Mouse (Mus musculus) c-Kit-positive CD71-positive TER-119-positive erythroid progenitor cells, embryonic 14.5 days (primary cell): ENCODE data around the gene Zfhx3.

Experiments used
- DNase-seq: peaks from one replicate; pipeline ENCODE4 v3.0.0-alpha.2; 2013; ENCODE audit warnings: low spot score

Gene Zfhx3

DNA sequence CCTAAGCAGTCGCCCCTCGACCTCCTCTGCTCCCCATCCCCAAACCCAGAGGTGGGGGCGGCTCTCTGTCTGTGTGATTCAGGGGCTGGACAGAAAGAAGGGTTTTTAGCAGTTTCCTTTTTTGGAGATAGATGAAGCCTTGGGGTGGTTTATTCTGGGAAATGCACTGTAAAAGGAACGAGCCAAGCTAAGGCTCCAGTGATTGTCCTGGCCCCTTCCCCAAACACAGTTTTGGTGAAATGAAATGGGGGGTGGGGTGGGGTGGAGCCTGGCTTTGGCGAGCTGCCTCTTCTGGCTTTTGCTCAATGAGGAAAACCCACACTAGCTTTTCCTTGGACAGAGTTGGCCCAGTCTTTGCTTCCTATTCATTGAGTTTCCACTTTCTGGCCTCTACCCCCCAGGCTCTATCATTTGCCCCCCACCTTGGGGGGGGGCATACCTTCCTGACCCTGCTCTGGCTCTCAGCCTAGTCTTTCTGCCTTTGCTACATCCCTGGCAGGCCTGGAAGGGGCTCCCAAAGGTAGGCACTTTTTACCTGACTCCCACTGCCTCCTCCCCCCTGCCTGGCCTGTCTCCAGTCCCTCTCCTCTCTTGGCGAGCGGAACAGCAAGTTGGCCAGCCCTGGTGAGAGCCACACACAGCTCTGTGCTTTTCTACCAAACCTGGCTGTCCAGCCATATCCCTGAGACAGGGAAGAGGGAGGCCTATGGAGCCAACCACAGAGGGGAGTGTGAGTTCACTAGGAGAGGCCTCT is 955.1 kb downstream of the Zfhx3 start:
- DNase-seq, result no peak

DNA sequence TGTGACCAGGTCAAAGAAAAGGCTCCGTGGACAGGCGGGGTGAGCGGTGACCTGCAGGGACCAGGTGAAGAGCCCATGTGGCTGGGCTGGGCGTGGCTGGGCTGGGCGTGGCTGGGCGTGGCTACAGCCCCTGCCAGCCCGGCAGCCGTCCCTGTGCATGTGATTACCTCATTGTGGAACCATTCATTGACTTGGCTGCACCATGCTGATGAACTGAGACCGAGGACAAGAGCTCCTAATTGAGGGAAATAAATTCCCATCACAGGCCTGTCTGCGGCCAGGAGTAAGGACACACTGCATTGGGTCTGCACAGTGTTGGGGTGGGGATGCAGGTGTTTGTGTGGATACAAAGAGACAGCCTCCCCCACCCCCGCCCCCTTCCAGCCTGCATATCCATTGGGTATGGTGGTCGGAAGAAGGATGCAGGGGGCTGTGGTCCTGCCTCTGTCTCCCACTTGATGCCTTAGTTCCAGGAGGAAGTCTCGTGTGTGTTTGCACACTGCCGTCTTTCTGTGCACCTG is 956.9 kb downstream of the Zfhx3 start:
- DNase-seq, result no peak

DNA sequence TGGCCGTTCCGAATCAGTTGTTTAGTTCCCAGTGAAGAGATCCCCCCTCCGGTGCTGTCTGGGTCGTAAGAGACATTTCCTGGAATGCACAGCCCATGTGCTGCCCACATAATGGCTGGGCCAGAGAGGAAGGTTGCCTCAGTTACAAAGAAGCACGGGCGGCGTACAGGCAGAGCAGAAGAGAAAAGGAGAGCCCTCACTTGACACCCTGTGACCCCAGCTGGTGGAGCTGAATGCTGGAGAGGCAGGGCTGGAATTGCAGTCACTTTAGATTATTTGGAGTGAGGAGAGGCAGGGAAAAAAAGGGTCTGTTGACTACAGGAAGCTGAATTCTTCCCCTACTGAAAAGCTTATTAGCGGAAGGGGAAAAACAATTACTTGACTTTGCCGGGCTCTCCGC is 958.1 kb downstream of the Zfhx3 start:
- DNase-seq, result no peak

DNA sequence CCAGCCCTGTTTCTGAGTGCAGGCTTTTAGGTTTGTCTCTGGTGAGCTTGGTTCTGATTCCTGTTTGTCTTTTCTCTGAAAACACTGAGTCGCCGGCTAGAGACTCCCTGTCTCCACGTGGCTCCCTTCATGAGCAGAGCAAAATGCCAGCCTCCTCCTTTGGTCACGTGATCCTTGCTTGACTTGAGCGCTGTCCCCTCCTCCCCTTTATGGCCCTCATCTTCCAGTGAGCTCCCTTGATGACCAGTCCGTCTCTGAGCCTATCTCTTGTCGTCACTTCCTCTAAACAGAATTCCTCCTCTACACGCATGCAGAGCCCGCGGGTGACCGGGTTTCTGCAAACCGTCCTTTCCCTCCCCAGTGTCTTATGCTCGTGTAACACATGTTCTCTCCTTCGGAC is 958.8 kb downstream of the Zfhx3 start:
- DNase-seq, result no peak

DNA sequence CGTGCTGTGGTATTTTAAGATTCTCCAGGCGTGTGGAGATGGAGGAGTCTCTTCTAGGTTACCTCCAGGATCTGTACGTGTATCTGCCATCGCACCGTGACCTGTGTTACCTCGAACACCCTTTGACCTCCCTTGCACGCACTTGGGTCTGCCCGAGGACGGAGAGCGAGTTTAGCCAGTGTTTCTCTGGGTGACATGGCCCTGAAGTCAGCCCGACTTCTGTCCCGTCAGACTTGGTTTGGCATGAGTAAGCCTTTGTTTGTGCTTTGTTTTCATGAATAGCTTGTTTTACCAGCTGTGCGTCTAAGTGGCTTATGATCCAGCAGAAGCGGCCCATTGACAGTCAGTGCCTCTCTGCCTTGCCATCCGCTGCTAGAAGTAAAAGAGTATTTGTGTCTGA is 961.1 kb downstream of the Zfhx3 start:
- no peak for DNase-seq

DNA sequence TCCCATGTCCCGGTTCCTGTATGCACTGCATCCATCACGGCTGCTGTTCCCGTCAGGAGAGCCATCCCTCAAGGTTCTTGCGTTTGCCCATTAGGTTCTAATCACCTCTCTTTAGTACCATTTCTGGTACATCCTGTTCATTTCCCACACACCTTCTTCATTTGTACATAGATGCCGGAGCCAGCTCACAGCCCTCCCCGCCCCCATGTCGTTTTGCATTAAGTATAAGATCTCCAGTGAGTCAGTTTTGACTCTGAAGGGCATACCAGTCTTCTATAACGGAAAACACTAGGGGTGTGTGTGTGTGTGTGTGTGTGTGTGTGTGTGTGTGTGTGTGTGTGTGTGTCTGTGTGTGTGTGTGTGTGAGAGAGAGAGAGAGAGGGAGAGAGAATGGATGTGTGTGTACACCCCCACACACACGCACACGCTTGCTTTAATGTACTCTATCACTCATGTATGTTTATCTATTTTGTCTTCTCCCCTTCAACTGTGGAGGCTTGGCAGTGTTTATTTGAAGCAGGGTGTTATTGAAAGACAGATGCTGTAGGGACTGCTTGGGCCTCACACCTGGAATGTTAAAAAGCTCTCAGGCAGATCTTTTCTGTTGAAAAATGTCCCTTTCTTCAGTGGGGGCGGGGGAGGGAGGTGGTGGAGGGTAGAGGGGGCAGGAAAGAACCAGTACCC is 962.0 kb downstream of the Zfhx3 start:
- no peak for DNase-seq

DNA sequence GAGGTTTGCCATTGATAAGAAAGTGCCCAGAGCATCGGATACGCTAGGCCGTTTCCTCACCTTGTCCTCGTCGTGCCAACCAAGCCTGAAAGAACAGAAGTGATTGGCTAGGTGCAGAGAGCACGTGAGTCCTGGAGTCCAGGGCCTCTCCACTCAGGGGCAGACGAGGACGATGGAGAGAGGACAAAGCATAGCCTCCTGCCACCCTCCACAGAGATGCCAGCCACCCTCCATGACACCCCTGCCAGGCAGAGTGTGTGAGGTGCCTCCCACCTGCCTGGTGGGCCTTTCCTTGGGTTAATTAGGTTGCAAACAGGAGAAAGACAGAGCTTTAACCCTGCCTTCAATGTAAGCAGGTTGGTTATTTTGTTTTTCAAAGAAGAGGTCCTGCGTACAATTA is 965.6 kb downstream of the Zfhx3 start:
- DNase-seq, result no peak

DNA sequence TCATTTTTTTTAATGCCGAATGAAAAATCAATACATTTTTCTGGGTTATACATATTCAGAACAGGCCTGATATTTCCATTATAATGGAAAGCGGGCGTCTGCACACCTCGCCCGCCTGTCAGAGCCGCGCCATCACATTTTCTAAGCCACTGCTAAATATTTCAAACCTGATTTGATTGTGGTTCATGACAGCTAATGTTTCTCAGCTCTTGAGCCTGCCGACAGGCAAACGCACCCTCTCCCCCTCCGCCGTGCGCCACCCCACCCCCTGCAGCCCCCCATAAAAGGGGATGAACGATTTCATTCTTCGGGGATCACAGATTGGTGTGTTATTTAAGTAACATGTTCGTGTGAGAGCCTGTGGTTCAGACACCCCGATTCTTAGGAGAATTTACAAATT is 966.1 kb downstream of the Zfhx3 start:
- no peak for DNase-seq

DNA sequence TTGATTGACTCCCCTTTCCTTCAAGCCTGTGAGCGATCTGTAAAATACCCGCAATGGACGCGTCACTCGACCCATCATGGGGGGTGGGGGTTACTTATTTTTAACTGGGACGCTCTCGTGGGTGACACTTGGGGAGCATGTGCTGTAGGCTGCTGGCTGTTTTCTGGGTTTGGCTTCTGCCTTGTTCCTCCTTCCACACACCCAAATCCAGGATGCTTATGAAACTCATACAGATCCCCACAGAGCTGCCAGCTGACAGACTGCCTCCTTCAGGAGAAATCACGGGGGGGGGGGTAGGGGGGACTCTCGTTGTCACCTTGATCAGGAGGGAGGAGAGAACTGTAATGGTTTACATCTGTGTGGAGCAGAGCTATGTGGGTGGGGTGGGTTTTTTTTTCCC is 966.6 kb downstream of the Zfhx3 start:
- no peak for DNase-seq

DNA sequence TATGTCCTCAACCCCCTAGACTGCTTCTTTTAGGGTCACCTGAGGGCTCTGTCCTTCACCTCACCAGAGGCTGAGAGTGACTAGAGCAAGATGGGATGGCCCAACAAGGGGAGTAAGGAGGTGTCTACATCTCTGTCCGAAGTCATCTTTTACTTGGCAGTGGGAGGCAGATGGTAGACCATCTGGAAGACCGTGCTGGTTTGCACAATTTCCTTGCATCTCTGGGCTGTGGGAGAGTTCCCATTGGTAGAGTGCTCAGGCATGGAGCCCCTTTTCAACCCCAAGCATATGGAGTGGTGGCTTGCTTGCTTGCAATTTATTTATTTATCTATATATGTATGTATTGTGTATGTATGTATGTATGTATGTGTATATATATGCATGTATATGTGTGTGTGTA is 967.0 kb downstream of the Zfhx3 start:
- no peak for DNase-seq

DNA sequence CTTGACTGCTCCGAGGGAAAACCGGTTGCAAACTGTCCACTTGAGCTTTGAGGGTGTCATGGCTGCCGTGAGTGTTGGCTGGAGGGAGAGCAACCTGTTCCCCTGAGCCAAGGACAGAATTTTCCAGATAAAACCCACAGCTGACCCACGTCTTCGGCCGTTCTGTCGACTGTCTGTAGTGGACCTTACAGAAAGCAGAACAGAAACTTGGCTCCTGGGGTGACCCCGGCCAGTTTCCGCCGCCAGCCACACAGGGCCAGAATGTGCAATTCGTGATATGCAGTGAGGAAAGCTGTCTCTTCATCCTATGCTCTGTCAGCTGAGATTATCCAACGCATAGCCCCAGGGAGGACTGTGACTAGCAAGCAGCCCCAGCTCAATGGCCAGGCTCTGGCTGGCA is 968.4 kb downstream of the Zfhx3 start:
- no peak for DNase-seq

DNA sequence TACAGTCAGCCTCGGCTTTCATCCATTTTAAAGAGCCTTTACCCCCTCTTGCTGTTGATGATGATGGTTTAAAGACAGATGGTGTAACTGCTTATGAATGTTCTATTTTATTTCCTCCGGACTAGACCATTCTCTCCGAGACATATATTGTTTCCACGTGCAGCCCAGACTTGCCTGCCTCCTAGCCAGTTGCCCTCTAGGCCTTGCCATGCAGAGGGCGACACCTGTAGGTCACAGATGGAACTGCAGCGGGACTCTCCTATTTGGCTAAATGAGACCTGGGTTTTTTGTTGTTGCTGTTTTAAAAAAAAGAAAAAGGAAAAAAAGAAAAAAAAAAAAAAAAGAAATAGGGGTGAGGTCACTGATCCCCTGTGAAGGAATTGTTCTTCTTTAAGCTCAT is 969.1 kb downstream of the Zfhx3 start:
- DNase-seq, result peak; percentile 46

DNA sequence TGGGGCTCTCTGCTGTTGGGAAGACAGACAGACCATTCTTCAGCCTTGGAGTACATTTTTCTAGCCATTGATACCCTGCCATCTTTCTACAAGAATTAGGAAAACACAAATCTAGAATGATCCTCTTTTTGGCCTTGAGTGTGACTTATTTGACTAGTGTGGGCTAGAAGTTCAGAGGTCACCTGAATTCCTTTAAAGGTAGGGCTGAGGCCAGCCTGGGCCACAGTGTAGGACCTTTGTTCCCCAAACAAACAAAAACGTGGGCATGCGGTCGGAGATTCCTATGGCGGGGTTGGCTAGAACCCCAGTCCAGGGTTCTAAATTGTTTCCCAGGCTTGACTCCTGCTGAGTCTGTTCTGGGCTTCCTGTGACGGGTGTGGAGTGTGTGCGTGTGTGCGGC is 970.6 kb downstream of the Zfhx3 start:
- no peak for DNase-seq

DNA sequence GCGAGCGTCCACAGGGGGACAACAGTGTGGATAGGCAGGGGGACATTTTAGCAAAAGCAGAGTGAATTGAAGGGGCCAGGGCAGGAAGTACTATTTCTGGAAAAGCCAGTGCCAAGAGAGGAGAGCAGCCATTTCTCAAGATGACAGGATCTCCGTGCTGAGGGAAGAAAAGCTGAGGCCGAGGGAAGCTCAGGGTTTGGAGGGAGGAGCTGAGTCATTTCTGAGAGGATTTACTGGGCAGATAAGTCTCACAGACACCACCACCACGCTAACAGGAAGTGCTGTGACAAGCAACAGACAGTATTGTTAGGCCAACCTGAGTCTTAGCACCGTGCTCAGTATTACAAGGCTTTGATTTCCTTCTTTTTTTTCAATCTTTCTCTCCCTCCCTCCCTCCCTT is 973.0 kb downstream of the Zfhx3 start:
- no peak for DNase-seq

DNA sequence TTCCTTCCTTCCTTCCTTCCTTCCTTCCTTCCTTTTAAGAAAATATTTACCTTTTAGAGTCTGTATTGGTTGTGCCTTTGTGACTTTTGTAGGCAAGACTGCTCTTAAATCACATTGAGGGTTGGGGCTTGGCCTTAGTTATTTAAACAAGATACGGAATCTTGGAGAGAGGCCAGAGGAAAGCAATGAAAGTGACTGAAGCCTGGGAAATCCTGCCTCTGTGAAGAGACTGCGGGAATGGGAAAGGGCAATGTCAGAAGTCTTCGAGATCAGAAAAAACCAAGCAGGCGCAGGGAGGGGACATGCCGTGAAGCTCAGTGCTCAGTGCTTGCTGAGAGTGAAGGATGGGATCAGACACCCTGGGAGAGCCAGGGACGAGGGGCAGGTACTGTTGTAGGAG is 973.4 kb downstream of the Zfhx3 start:
- DNase-seq, result no peak

DNA sequence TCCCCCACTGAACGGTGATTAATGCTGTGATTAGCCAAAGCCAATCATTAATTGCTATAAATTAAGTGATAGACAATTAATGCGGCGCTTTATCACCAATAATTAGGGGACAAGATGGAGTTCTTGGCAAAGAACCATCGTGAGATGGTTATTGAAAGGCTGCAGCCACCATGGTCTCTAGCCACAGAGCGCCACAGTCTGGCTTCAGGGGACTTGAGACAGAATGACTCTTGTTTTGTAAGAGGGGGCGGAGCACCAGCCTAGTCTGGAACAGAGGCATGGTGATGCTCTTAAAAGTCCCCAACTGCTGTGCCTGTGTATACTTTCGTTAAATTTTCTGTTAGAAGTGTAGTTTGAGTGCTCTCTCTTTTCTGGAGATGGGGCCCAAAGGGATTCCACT is 977.7 kb downstream of the Zfhx3 start:
- no peak for DNase-seq

DNA sequence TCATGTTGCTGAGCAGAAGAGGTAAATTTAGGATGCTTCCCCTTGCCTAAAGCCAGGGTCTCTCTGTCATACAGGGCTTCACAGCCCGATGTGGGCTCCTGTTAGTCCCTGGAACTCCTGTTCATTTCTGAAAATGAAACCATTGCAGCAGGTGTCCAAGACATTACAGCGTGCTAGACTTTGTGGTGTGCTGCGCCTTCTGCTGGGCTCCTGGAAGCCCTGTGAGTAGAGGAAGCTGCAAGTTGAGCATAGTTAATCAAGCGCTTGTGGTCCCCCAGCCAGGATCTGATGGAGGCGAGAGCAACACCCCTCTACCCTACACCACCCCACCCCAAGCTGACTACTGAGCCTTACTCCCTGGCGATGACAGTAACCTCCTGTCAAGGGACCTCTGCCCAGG is 980.7 kb downstream of the Zfhx3 start:
- DNase-seq, result no peak

DNA sequence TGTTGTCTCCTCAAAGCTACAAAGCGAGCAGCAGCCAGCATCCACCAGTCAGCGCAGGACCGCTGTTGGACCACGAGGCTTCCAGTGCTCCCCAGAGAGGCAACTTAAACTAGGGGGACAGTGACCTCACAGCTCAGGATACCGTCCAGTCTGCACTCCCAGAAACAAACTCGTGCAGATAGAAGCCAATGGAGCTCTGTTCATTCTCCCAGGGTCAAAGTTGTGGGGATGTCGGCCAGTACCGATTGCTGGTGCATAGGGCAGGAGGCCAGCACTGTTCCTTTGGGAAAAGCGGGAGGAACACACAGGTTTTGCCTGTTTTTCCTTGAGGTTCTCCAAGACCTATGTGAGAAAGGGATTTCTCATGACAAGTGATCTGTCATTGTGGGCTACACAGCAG is 982.1 kb downstream of the Zfhx3 start:
- DNase-seq, result no peak

DNA sequence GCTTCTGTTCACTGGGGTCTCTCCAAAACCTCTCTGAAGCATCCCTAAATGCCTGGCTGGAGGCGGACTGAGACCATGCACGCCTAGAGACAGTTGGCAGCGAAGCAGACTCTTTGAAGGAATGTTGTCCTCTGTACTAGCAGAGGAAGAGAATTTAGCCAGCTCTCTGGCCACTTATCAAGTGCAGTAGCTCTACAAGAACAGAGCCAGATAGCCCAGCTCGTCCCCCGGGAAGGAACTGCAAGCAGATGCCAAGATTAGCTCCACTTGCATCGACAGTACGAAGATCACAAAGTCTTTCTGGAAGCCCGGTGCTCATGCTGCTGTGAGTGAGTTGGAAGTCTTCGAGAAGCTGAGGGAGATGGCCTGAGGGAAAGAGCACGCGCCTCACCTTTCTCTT is 983.7 kb downstream of the Zfhx3 start:
- DNase-seq, result no peak

DNA sequence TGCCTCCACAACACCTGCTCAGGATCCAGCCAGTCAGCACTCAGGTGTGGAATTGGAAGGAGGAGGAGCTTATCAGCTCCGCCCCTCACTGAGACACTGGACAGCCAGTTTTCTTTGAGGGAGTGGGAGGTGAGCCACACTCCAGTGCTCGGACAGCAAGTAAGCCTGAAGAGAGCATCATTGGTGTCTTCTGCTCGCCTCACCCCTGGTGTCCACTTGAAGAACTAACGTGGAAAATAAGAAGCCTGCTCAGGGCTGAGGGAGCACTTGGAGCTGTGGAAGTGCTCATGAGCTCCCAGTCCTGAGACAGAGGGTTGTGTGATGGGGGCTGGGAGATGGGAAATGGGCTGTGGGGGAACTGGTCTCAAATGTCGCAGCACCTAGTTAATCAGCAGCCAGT is 988.2 kb downstream of the Zfhx3 start:
- DNase-seq, result no peak

DNA sequence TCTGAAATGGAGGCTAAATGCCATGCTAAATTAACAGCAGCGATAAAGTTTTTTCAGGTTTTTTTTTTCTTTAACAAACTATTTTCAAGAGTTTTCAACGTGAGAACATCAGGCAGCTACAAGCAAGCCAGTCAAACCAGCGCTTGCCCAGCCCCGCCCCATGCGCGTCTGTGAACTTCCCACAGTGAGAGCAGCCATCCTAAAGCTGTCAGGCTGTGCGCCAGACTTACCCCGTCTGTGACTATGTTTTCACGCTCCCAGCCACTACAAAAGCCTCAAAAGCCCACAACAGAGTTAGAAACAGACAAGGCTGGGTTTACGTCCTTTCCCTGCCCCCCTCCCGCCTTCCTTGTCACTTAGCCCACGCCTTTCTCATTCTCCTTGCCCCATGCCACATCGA is 989.4 kb downstream of the Zfhx3 start:
- no peak for DNase-seq

DNA sequence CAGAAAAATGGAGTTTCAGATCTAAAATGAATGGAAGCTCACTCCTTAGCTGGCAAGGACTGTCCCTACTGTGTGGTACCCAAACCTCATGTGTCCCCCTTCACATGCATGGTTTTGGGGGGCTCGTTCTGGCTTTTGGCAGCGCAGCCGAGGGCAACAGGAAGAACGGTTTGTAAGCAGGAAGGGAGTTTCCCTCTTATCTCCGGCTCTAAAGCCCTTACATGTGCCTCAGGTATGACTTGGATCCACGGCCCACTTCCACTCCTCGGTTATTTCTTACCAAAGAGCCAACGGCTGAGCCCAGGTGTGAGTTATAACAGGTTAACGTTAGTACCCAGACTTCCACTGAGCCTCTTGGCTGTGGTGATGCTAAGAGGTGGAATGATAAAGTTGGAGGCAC is 990.3 kb downstream of the Zfhx3 start:
- no peak for DNase-seq

DNA sequence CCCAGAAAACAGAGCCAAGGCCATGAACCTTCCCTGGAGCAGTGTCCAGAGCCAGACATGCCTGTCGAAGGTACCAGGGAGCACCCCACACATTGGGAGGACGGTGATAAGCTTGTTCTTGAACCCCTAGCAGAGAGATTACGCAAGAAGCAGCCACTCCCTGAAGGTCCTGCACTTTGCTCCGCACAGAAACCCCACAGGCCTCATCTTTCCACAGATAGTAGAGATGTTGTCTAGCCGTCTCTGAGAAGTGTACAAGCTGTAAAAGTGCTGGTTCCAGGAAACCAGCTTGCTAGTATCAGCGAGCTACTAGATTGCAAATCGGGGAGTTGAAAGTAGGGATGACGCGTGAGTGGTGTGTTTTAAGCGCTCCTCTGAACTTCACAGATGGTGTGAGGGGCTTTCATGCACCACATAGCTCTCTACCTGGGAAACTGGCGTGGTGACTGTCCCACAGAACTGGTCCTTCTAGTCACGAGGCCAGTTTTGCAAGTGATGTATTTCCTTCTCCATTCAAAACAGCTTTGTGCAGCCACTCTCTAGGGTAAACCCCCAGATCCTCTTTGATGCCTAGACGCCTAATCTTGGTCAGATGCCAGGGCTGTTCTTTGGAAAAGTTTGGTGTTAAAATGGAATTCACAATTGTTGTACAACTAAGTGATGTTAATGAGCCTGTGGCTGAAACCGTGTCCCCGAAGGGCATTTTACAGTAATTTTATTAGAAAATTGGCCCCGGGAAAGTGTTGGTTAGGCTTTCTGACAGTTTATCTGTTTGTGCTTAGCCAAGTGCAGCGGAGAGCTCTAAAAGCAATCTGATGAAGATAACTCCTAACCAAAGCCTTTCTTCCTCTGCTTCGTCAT is 993.6 kb downstream of the Zfhx3 start:
- DNase-seq, result no peak
